15 mouse cellular contexts compared by ENCODE assay signal in genomic region chr9:72563277-72563676, GRCm38 (mm10).
"Had no signal": no experiment of that assay in that cellular context is flagged by ENCODE, and none has a peak within 500 bp of the region (broad histone marks: within the 10 kb centered on the region; RNA-seq: fewer than 3 reads in every experiment).

No protein-coding gene starts in this region.

- H3K9me3 ChIP-seq: intestine, embryonic 15.5 days; kidney, embryonic 15.5 days; lung, embryonic 15.5 days had no signal

- H3K36me3 ChIP-seq: intestine, embryonic 15.5 days had no signal

- ATAC-seq: intestine, embryonic 15.5 days had no signal

- H3K4me2 ChIP-seq: intestine, embryonic 15.5 days; kidney, embryonic 15.5 days; lung, embryonic 15.5 days; midbrain, embryonic 11.5 days had no signal

- H3K27ac ChIP-seq: intestine, embryonic 15.5 days; kidney, embryonic 15.5 days; left cerebral cortex, adult 2 months; lung, embryonic 15.5 days had no signal

- DNase-seq: kidney, adult 11 months; kidney, adult 8-10 months; kidney, postnatal 10 days; layer of hippocampus, postnatal 36 days; lung, adult 18-20 months; lung, postnatal 14 days; lung, postnatal 4 days; midbrain, embryonic 14.5 days; thymus, adult 18-20 months; thymus, postnatal 36 days had no signal

- H3K4me1 ChIP-seq: intestine, embryonic 15.5 days; kidney, embryonic 15.5 days; lung, embryonic 15.5 days had no signal

- H3K27me3 ChIP-seq: intestine, embryonic 15.5 days; kidney, embryonic 15.5 days; lung, embryonic 15.5 days had no signal

- H3K4me3 ChIP-seq: intestine, embryonic 15.5 days; kidney, embryonic 15.5 days; left cerebral cortex, adult 2 months; lung, embryonic 15.5 days had no signal

- H3K9ac ChIP-seq: intestine, embryonic 15.5 days; kidney, embryonic 15.5 days; lung, embryonic 15.5 days had no signal
